Mouse (Mus musculus): ENCODE measurements around the gene Cdc37.

Gene Cdc37

GRCm38 (mm10) chr9:21097793-21098192, 52.0 kb downstream of the Cdc37 start:
- DNase-seq (ENCODE audit: low read depth, low spot score) = no peak

- DNase-seq (ENCODE audit: low read depth, low spot score) = no peak
These were observed 53.8 kb downstream of the Cdc37 start for GRCm38 (mm10) chr9:21095958-21096357.

- DNase-seq (ENCODE audit: low read depth, low spot score) = no peak
These were observed 56.4 kb downstream of the Cdc37 start for GRCm38 (mm10) chr9:21093423-21093822.

GRCm38 (mm10) chr9:21091707-21092320, 58.0 kb downstream of the Cdc37 start, which contains the start of the genes Gm38431 and Raver1:
Gene Gm38431 (minus strand): TSS chr9:21091997.
Gene Raver1 (minus strand): TSS chr9:21092008.
- peak; percentile 95 for DNase-seq (ENCODE audit: low read depth, low spot score)

DNA sequence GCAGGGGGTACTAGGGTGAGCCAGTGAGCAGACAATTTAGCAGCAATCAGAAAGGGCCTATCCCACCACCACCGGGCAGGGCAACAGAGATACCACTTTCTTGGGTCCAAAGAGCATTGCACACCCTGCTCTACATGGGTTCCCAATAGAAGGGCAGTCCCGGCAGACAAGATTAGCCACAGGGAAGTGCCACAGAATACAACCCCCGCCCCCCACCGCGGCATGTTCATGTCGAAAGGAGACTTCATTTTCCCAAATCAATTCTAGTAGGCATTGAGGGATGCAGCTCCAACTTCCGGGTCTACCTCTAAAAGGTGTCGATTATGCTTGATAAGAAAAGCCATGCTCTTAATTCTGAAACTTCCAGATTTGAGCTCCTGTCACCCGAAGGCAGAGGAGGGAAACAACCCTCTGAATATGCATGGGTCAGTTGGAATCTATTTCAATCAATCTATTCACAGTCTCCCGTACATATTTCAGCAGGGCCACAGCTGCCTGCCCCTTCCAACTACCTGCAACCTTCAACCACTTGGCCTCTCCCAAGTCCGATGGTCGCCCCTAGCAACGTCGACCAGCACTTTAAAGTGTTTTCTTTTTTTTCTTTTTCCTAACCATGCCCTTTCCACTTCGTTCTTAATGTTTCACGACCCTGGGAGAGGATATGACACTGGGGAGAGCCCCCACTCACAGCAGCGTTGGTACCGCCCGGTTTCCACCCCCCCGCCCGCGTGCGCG, 58.6 kb downstream of the Cdc37 start:
- peak; percentile 8 for DNase-seq (ENCODE audit: low read depth, low spot score)

DNA sequence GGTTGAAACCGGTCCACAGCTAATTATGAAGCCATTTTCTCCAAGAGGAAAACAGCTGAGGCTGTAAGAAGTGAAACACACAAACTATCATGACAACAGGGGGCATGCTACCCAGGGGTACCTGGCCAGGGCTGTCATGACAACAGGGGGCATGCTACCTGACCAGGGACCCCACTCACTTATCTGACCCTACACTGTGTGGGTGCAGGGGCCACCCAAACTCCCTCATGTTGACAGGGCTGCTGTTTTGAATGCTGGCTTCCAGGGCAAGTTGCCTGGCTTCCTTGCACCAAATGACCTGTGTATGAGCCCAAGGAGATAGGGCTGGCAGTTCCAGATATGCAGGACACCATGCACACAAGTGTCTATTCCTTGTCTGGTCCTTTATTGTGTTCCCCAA, 59.2 kb downstream of the Cdc37 start:
- no peak for DNase-seq (ENCODE audit: low read depth, low spot score)

DNA sequence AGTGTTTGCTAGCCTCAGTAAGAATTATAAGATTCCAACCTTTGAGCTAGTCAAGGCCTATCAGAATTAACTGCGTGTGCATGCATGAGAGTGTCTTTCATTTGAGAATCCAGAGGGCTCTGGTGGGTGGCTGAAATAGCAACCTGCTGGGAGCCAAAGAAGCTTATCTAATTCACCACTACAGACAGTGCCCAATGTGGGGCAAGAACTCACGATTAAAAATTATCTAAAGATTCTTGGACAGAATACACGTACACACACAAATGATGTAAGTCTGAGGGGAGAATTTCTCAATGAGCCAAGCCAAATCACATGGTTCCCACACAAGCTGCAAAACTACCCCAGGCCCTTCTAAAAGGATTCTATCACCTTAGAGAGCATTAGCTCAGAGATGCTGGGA, 66.5 kb downstream of the Cdc37 start:
- no peak for DNase-seq (ENCODE audit: low read depth, low spot score)
